Comparison of ENCODE assay signal across 9 mouse cellular contexts in the genomic region with DNA sequence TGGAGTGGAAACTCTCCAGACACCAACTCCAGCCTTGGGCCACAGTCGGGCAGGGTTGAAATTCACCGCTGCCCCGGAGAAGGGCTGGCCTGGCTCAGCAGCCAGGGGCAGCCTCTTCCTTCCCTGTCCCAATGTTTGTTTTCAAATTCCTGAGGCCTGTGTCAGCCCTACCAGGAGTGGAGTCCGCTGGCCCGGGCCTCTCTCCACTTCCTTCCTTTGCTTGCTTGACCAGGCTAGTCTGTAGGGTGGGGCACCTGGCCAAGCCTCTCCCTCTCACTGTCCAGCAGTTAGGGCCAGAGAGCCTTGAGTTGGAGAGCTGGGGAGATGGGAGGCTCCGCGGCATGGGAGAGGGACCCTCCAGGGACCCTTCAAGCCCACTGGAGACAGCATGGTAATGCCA. TPM values are rescaled to one million over a fixed set of nuclear protein-coding genes. Genes with fewer than 3 reads are reported as not detected.
DNase-seq lines count a peak whose midpoint lies in the region; ATAC-seq and TF ChIP-seq lines count a peak whose summit lies in the region.
"Had no signal": no experiment of that assay in that cellular context is flagged by ENCODE, and none has a peak within 500 bp of the region (broad histone marks: within the 10 kb centered on the region; RNA-seq: fewer than 3 reads in every experiment).

No protein-coding gene starts in this region.

- H3K4me1 ChIP-seq in intestine, postnatal 0 days (replicated peaks; ENCODE audit: control insufficient read depth, insufficient read depth, low read length): peaks cover 26% of the 10 kb centered on the region
- H3K4me1 ChIP-seq in liver, postnatal 0 days (ENCODE audit: insufficient read depth): peaks cover 36% of the 10 kb centered on the region
- peaks cover 37% of the 10 kb centered on the region for H3K4me1 ChIP-seq in stomach, embryonic 14.5 days (ENCODE audit: control insufficient read depth, insufficient read depth, low read length)
- H3K4me1 ChIP-seq in thymus, adult 2 months (replicated peaks; ENCODE audit: control insufficient read depth, insufficient read depth, low read length): no peaks in the 10 kb centered on the region

- H3K27ac ChIP-seq in layer of hippocampus, adult 2 months: peak overlapping the region; percentile 57; the same call in 1 of the 2 replicates
- H3K27ac ChIP-seq in intestine, postnatal 0 days (ENCODE audit: low read depth, low read length): peak overlapping the region; percentile 80
- peak overlapping the region; percentile 80 for H3K27ac ChIP-seq in liver, postnatal 0 days (ENCODE audit: low read depth)
- peak overlapping the region; percentile 84 for H3K27ac ChIP-seq in stomach, embryonic 14.5 days (ENCODE audit: low read length)
- H3K27ac ChIP-seq in thymus, adult 2 months (ENCODE audit: control insufficient read depth, insufficient read depth, low read length): no peak overlapping the region

- peak; percentile 14; the same call in 1 of the 2 replicates for ATAC-seq in intestine, postnatal 0 days
- ATAC-seq in liver, postnatal 0 days: peak; percentile 1; the same call in 1 of the 2 replicates
- peak; percentile 65 for ATAC-seq in stomach, embryonic 14.5 days (ENCODE audit: insufficient number of reproducible peaks, insufficient read depth, low FRiP score, low read depth)

- peak; percentile 31 for TF ChIP-seq CTCF in layer of hippocampus, adult 2 months (conservative IDR thresholded peaks at IDR 0.05)
- peak; percentile 50 for TF ChIP-seq CTCF in intestine, postnatal 0 days (IDR thresholded peaks at IDR 0.05; ENCODE audit: low read depth)
- 0 out of 2 replicates have a peak, but pooled peaks have one; percentile 14 for TF ChIP-seq CTCF in liver, postnatal 0 days (IDR thresholded peaks at IDR 0.05; ENCODE audit: low read depth)
- TF ChIP-seq CTCF in thymus, adult 2 months (IDR thresholded peaks at IDR 0.05; ENCODE audit: borderline replicate concordance, control insufficient read depth, extremely low read depth, insufficient read depth, low read length, poor library complexity): no peak

- no peak for TF ChIP-seq EP300 in liver, postnatal 0 days (IDR thresholded peaks at IDR 0.05; ENCODE audit: low read depth)

- TF ChIP-seq POLR2A in thymus, adult 2 months (IDR thresholded peaks at IDR 0.05; ENCODE audit: control insufficient read depth, extremely low read depth, insufficient read depth, low read length, poor library complexity): no peak

- 26% methylated on average over 7 of the region's 7 CpGs for whole genome bisulfite sequencing in intestine, postnatal 0 days
- WGBS in liver, postnatal 0 days (ENCODE audit: insufficient replicate concordance): 38% methylated on average over 7 of the region's 7 CpGs
- 20% methylated on average over 7 of the region's 7 CpGs for WGBS in stomach, embryonic 14.5 days
- WGBS in thymus, adult 2 months: 81% methylated on average over 7 of the region's 7 CpGs

- no peaks in the 10 kb centered on the region for H3K36me3 ChIP-seq in intestine, postnatal 0 days (ENCODE audit: control insufficient read depth, insufficient read depth)
- no peaks in the 10 kb centered on the region for H3K36me3 ChIP-seq in liver, postnatal 0 days (replicated peaks; ENCODE audit: insufficient read depth, low read length)
- no peaks in the 10 kb centered on the region for H3K36me3 ChIP-seq in stomach, embryonic 14.5 days (ENCODE audit: control insufficient read depth, insufficient read depth, low read length)
- H3K36me3 ChIP-seq in thymus, adult 2 months (ENCODE audit: control insufficient read depth, insufficient read depth, low read length): no peaks in the 10 kb centered on the region

- DNase-seq in layer of hippocampus, adult 2 months (ENCODE audit: low spot score in 2 of 2): no peak
- DNase-seq in layer of hippocampus, adult 9-10 months (ENCODE audit: low spot score): no peak
- peak; percentile 87 to 96 for DNase-seq in heart, adult 18-20 months
- peak; percentile 56 for DNase-seq in liver, postnatal 0 days
- DNase-seq in thymus, adult 2 months: no peak
- no peak for DNase-seq in spleen, postnatal 14 days (ENCODE audit: low spot score in 2 of 2)

- no peaks in the 10 kb centered on the region for H3K27me3 ChIP-seq in intestine, postnatal 0 days (replicated peaks; ENCODE audit: control insufficient read depth, insufficient read depth, low read length)
- no peaks in the 10 kb centered on the region for H3K27me3 ChIP-seq in liver, postnatal 0 days (ENCODE audit: insufficient read depth, low read length)
- H3K27me3 ChIP-seq in stomach, embryonic 14.5 days (ENCODE audit: control insufficient read depth, insufficient read depth, low read length): no peaks in the 10 kb centered on the region
- H3K27me3 ChIP-seq in thymus, adult 2 months (ENCODE audit: control insufficient read depth, insufficient read depth, low read length): no peaks in the 10 kb centered on the region

- H3K9me3 ChIP-seq in intestine, postnatal 0 days (ENCODE audit: control insufficient read depth): no peaks in the 10 kb centered on the region
- H3K9me3 ChIP-seq in liver, postnatal 0 days (ENCODE audit: low read length): no peaks in the 10 kb centered on the region
- H3K9me3 ChIP-seq in stomach, embryonic 14.5 days (ENCODE audit: control insufficient read depth, low read depth, low read length): no peaks in the 10 kb centered on the region

- peak overlapping the region; percentile 34 for H3K9ac ChIP-seq in intestine, postnatal 0 days (ENCODE audit: low read depth, low read length)
- H3K9ac ChIP-seq in liver, postnatal 0 days (replicated peaks): no peak overlapping the region; the same call in 1 of the 2 replicates
- H3K9ac ChIP-seq in stomach, embryonic 14.5 days (replicated peaks; ENCODE audit: low read depth, low read length): no peak overlapping the region

- H3K4me2 ChIP-seq in intestine, postnatal 0 days (replicated peaks; ENCODE audit: low read depth): no peak overlapping the region; the same call in 1 of the 2 replicates
- H3K4me2 ChIP-seq in liver, postnatal 0 days (ENCODE audit: low read depth, low read length): no peak overlapping the region
- H3K4me2 ChIP-seq in stomach, embryonic 14.5 days (replicated peaks; ENCODE audit: low read depth, low read length): 0 out of 2 replicates have a peak overlapping the region, but pooled peaks have one; percentile 1

- no peak overlapping the region for H3K4me3 ChIP-seq in layer of hippocampus, adult 2 months
- H3K4me3 ChIP-seq in intestine, postnatal 0 days (ENCODE audit: low read depth, low read length): no peak overlapping the region
- no peak overlapping the region for H3K4me3 ChIP-seq in liver, postnatal 0 days (ENCODE audit: low read depth, low read length)
- H3K4me3 ChIP-seq in stomach, embryonic 14.5 days (ENCODE audit: low read depth, low read length): no peak overlapping the region
- H3K4me3 ChIP-seq in thymus, adult 2 months (ENCODE audit: control insufficient read depth, insufficient read depth, low read length): no peak overlapping the region

RNA-seq across cellular contexts. Expression of gene Epha2, which starts 22.9 kb away (rescaled TPM):
- total RNA-seq in layer of hippocampus, adult 2 months (2021): 1 to 10 TPM in 1 of 2 experiments, under 1 TPM in 1; 0.86 to 1.3 TPM
- 1 to 10 TPM; 6.2 to 6.6 TPM for total RNA-seq in heart, adult 18-20 months (2021)
- 5.6 and 6.6 TPM in 2 replicates for polyA plus RNA-seq in intestine, postnatal 0 days (2015; fragmentation: Nextera tagmentation; extraction: Ambion mirVana)
- 1.5 and 2.4 TPM in 2 replicates for polyA plus RNA-seq in liver, postnatal 0 days (2015; fragmentation: Nextera tagmentation; extraction: Ambion mirVana)
- 2.8 and 3.4 TPM in 2 replicates for polyA plus RNA-seq in stomach, embryonic 14.5 days (2014; fragmentation: Nextera tagmentation; extraction: Ambion mirVana)
- polyA plus RNA-seq in thymus, adult 2 months (2012; rRNA removed): 3.6 and 3.9 TPM in 2 replicates
- total RNA-seq: hematopoietic stem cell, adult 5-6 weeks had no signal

RNA-seq across cellular contexts. Expression of gene Arhgef19, which starts 38.9 kb away (rescaled TPM):
- total RNA-seq in layer of hippocampus, adult 2 months (2021): 10 to 100 TPM; 15.5 to 16.2 TPM
- 10 to 100 TPM; 28.3 to 31.3 TPM for total RNA-seq in heart, adult 18-20 months (2021)
- 4.5 and 6.3 TPM in 2 replicates for polyA plus RNA-seq in intestine, postnatal 0 days (2015; fragmentation: Nextera tagmentation; extraction: Ambion mirVana)
- 3.0 and 4.2 TPM in 2 replicates for polyA plus RNA-seq in liver, postnatal 0 days (2015; fragmentation: Nextera tagmentation; extraction: Ambion mirVana)
- 23.0 and 26.4 TPM in 2 replicates for polyA plus RNA-seq in stomach, embryonic 14.5 days (2014; fragmentation: Nextera tagmentation; extraction: Ambion mirVana)
- polyA plus RNA-seq in thymus, adult 2 months (2012; rRNA removed): 2.6 and 2.8 TPM in 2 replicates
- total RNA-seq: hematopoietic stem cell, adult 5-6 weeks had no signal

Comparison
In these comparisons a context has a peak if more than half of its experiments do, and no peak if none do; other contexts are left out.
1. DNase-seq: peak in heart, adult 18-20 months (2 of 2) and liver, postnatal 0 days (single experiment); none in layer of hippocampus, adult 2 months (0 of 2), layer of hippocampus, adult 9-10 months (single experiment), thymus, adult 2 months (single experiment) and spleen, postnatal 14 days (0 of 2).
2. ATAC-seq: peak in every context shown above with its lines; median percentile 65 in stomach, embryonic 14.5 days; 14 in intestine, postnatal 0 days; 1 in liver, postnatal 0 days.